Mouse (Mus musculus): ENCODE results near the gene Fam205a4. TPM values are rescaled to one million over a fixed set of nuclear protein-coding genes. Genes with fewer than 3 reads are reported as not detected.

Gene Fam205a4
- polyA plus RNA-seq (2012; rRNA removed; ENCODE audit: low replicate concordance), result not detected in 2 replicates

DNA sequence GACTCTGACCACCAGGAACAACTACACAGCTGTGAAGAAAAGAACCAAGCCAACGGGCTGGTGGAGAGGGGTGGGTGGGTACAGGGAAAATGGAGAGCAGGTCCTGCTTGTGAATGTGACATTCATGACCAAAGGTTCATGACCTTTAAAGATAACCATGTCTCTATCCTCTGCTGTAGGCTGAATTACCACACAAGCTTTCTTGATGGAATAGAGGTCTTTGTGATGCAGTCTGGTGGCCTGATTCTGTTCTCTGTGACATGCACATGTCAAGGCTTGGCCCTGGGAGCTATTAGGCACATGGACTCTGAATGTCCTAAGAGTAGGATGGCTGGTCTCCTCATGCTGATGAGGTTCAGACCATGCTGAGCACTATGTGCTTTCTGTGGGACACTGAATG lies at the start of gene Fam205a4:
TSS of gene Fam205a4 (plus strand) at position 301 of the 400 bp plus-strand sequence.

DNA sequence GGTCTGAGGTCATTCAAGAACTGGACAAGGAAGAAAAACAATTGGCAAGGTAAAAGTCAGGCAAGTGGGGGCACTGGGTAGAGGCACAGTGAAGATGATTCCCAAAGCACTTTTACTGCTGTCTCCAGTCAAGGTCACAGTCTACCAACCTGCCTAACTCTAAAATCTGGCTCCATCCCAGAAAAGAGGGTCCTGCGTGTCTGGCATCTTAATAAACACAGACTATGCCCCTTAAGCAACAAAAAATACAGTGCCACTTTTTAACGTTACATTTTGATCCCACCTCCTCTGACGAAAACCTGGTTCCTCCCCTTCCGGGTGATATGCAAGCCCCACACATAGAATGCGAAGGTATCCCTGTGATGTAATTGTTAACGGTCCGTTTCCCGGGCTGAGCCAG lies 24.6 kb upstream of the Fam205a4 start, which contains the start of gene Gm20878:
TSS of gene Gm20878 (plus strand) at position 301 of the 400 bp plus-strand sequence.

Other genes starting within 250 kb of the Fam205a4 start
- gene Dctn3, start 242.9 kb upstream of the Fam205a4 start, polyA plus RNA-seq (2012; rRNA removed; ENCODE audit: low replicate concordance), result 44.0 and 82.9 TPM in 2 replicates
- gene Arid3c, start 234.9 kb upstream of the Fam205a4 start, polyA plus RNA-seq (2012; rRNA removed; ENCODE audit: low replicate concordance), result not detected in 2 replicates
- 66.8 and 101 TPM in 2 replicates for gene Galt, start 210.8 kb upstream of the Fam205a4 start, polyA plus RNA-seq (2012; rRNA removed; ENCODE audit: low replicate concordance)
- 196 and 284 TPM in 2 replicates for gene Sigmar1, start 209.9 kb upstream of the Fam205a4 start, polyA plus RNA-seq (2012; rRNA removed; ENCODE audit: low replicate concordance)
- 42.2 and 56.4 TPM in 2 replicates for gene Ccl27a, start 191.8 kb upstream of the Fam205a4 start, polyA plus RNA-seq (2012; rRNA removed; ENCODE audit: low replicate concordance)
- 33.5 TPM in 1 of 2 replicates, not detected in the other for gene Gm21541, start 62.4 kb upstream of the Fam205a4 start, polyA plus RNA-seq (2012; rRNA removed; ENCODE audit: low replicate concordance)
- 1.9 and 4.4 TPM in 2 replicates for gene Gm20878, start 24.5 kb upstream of the Fam205a4 start, polyA plus RNA-seq (2012; rRNA removed; ENCODE audit: low replicate concordance)
- 0.07 and 0.18 TPM in 2 replicates for gene Gm21093, start 68.7 kb downstream of the Fam205a4 start, polyA plus RNA-seq (2012; rRNA removed; ENCODE audit: low replicate concordance)
- not detected in 2 replicates for gene Gm3893, start 125.1 kb downstream of the Fam205a4 start, polyA plus RNA-seq (2012; rRNA removed; ENCODE audit: low replicate concordance)
- not detected in 2 replicates for gene Gm13304, start 148.8 kb downstream of the Fam205a4 start, polyA plus RNA-seq (2012; rRNA removed; ENCODE audit: low replicate concordance)
- not detected in 2 replicates for gene Gm13306, start 187.4 kb downstream of the Fam205a4 start, polyA plus RNA-seq (2012; rRNA removed; ENCODE audit: low replicate concordance)
- not detected in 2 replicates for gene Gm13305, start 202.5 kb downstream of the Fam205a4 start, polyA plus RNA-seq (2012; rRNA removed; ENCODE audit: low replicate concordance)

Data from subcutaneous adipose tissue, adult 2 months (tissue).